Mouse (Mus musculus) skeletal muscle tissue, adult 2 months (tissue): Measurements from ENCODE around the gene Cops7b.

ENCODE experiments used
- DNase-seq: peaks from one replicate; pipeline ENCODE4 v3.0.0-alpha.2; 2012; ENCODE audit warnings: low read depth, low spot score

The Cops7b gene

DNA sequence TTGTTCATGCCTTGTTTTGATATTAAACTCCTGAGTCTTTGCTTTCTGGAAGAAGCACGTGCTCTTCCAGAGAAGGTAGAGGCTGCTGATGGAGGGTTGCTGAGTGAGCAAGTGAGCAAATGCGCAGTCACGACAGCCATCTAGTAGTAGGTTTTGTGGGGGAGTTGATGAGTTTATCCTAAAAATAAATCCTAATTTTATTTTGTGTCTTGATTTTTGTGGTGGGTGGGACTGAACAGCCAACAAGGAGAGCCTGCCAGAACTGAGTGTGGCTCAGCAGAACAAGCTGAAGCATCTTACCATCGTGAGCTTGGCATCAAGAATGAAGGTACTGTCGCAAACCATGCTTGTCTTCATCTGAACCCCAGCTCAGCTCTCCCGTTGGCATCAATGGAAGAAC lies 13.8 kb downstream of the Cops7b start:
- DNase-seq = no peak

DNA sequence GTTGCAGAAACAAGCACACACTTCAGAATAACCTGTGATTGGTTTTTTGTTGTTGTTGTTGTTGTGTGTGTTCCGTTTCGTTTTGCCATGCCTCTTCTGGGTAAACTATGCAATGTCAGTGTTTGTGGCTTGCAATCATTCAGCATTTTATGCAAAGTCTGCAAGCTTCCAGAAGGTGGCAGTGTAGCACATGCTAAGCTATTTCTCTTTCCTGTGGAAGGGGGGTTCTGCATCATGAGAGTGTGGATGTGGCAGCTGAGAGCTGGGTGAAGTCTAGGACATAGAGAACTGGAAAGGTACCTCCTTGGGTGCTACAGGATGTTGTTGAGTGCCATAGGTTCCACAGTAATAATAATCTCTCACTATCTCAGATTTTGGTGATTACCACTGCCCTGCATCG lies 15.8 kb downstream of the Cops7b start:
- no peak for DNase-seq

DNA sequence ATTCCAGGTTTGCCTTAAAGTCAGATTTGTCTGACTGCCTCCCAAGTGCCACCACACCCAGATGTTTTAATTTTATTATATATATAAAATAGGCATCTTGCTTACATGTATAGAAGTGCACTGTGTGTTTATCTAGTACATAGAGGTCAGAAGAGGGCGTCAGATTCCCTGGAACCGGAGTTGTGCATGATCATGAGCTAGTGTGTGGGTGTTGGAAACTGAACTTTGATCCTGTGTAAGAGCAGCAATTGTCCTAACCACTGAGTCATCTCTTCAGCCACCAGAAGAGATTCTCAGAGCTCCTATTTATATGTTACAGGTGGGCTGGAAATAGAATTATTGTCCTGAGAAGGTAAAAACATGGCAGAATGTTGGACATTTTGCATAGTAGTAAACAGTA lies 17.4 kb downstream of the Cops7b start:
- no peak for DNase-seq

DNA sequence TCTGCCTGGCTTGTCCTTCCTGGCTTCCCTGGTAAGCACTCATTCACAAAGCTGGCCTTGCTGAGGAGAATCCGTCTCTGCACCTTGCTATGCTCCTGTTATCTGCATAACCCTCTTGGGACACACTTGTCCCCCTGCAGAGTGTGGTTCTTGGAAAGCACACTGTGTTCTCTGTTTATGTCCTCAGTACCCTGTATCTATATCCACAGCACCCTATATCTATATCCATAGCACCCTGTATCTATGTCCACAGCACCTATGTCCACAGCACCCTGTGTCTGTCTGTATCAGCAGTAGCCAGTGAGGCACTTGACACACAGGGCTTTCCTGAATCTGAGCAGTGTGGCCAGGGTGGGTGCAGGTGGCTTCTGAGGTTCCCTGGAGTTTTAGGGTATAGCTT lies 28.2 kb downstream of the Cops7b start:
- no peak for DNase-seq

DNA sequence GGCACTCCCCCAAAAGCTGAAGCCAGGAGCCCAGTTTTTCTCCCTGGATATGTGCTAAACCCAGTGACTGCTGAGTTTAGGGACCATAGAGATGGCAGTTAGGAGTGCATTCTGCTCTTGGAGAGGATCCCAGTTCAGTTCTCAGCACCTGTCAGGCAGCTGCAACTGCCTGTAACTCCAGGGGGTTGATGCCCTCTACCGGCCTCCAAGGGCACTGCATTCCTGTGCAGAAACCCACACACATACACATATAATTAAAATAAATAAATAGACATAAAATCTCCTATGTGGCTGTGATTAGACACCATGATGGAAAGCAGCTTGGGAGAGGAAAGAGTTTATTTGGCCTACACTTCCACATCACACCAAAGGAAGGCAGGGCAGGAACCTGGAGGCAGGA lies 29.4 kb downstream of the Cops7b start:
- no peak for DNase-seq

DNA sequence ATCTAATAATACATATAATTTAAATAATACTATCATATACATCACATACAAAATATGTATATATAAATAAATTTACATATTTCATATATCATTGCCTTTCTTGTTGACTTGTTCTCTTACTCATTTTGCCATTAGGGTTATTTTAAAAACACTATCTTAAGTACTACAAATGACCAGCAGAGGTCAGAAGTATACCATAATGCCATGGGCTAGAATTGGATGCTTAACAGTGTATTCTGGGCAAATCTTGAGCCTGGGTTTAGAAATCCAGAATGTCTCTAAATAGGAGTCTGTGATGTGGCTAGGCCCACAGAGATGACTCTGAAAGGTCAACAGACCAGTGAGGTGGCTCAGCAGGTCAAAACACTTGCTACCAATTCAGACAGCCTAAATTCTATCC lies 31.6 kb downstream of the Cops7b start:
- no peak for DNase-seq

DNA sequence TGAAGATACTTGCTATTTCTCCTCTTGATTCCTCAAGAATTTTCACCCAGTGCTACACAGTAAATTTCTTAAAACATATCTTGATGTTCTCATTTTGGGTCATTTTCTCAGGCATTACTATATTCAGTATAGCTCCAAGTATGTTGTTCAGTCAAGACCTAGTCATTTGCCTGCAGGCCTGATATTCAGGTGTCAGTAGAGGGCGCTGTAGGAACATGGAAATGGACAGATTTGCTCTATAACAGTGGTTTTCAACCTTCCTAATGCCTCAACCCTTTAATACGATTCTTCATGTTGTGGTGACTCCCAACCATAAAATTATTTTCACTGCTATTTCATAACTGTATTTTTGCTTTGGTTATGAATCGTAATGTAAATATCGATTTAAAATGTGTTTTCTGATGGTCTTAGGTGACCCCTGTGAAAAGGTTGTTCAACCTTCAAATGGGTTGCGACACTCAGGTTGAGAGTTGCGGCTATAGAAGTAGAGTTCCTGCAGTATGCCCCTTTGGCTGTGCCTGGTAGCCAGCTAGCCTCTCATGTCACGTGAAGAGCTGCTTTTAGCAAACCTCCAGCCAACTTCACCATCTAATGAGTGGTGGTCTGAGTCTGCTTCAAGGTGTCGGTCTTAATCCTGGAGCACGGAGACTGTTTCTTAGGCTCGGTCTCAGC lies 35.9 kb downstream of the Cops7b start:
- peak; percentile 43 for DNase-seq

DNA sequence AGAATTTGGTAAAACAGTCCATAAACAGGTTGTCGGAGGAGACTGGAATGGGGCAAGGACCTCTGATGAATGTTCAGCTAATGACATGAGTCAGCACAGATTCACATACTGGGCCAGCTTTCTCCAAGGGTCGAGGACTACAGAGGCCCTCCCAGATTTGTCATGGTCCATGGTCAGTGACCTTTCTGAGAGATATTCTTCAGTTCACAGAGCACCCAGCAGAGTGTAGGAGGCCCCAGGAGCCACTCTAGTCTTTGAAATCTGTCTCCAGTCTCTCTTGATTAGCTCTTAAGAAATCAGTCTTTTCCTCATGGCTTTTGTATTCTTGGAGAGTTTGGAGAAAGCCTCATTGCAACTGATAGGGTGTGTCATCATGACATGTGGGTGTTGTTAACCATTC lies 39.6 kb downstream of the Cops7b start:
- DNase-seq = no peak

DNA sequence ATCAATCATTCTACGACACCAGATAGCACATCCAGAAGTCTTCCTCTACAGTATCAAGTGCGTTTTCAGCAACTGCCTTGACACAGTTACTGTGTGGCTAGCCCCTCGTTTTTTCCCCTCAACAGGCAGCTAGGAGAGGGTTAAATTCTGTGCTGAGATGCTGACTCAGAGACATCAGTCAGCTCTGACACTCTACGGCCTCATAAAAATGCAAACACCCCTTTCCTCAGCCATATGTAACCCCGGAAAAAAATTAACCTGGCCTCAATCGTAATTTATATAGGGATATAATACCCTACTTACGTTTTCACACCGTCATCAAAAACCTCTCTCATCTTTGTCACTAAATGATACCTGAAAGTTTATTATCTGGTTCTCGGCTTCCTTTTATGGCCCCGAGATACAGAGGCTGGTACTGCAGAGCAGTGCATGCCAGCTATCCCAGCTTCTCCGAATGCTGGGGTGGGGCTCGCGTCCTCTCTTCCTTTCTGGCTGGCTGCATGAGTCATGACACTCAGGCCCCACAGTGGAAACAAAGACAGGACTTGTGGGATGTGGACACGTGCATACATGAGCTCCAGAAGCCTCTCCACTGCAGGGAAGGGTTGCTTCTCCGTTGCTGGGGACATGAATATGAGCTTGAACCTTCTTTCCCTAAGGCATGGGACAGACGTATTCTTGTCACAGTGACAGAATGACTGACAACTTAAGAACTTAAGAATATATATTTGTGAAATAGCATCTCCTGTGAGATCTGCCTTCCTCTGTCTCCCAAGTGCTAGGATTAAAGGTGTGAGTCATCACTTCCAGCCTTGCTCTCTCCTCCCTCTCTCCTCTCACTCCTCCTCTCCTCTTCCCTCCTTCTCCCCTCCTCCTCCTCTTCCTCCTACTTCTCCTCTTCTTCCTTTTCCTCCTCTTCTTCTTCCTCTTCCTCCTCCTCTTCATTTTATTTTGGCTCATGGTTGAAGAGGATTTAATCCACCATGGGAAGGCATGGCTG lies 40.6 kb downstream of the Cops7b start:
- no peak for DNase-seq

DNA sequence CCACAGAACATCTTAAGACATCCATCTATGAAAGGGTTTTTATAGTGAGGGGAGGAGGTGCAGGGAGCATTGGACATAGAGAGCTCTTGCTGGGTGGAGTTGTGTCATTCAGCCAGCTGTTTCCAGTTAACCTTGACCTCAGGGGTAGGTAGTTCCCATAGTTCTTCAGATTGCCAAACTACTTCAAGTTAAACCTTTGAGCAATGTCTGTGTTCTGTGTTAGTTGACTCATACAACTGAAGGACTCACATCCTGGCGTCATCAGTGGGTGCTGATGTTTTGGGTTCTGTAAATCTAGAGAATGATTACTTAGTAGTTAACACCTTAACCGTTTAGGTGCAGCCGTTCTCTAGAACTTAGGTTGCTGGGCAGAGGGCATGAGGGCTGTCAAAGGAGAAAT lies 45.6 kb downstream of the Cops7b start:
- no peak for DNase-seq

DNA sequence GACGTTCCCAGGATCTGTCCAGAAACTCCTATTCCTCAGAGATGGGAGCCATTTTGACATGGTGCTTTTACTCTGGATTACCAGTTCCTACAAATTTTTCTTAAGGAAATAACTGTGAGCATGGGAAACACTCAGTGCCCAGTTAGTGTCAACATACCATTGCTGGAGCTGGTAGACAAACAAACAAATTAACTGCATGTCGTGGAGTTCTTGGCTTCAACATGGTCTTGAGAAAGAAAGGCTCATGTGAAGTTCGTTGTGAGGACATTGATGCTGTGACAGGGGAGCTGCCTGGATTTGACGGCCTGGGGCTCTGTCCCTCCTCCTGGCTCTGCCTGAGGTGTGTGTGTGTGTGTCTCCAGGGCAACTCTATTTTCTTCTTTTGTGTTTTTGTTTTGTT lies 47.2 kb downstream of the Cops7b start:
- no peak for DNase-seq

DNA sequence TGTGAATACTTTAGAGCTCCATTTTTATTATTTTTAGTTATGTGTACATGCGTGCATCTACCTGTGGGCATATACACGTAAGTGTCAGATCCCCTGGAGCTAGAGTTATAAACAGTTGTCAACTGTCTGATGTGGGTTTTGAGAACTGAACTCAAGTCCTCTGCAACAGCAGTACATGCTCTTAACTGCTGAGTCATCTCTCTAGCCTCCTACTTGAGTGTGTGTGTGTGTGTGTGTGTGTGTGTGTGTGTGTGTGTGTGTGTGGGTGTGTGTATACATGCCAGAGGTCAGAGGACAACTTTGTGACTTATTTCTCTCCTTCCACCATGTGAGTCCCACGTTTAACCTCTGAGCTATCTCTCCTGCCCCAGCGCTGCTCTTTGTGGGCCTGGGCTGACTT lies 47.8 kb downstream of the Cops7b start:
- no peak for DNase-seq

DNA sequence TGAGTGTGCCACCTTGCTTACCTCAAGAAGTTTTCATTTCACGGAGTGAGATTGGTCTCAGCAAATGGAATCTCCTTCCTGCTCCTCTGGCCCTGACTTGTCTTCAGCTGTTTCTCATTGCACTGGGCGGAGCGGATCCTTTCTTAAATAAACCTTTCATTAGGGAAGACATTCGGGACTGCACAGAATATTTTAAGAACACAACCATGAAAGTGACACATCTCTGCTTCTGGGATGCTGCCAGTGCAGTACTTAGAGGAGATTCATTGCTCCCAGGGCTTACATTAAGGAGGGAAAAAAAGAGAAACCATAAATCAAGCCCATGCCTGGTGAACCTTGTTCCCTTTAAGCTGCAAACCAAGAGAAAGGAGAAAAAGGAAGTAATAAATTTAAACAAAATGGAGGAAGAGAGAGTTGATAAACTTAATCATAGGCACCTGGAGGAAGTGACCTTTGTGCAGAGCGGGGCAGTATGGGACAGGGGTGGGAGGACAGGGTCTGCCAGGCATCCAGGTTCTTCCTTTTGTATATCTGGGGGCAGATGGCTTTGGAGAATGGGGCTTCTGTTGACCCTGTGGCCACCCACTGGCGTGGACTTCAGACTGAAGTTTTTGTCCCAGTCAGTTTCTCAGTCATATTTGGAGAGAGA lies 50.2 kb downstream of the Cops7b start:
- DNase-seq = no peak

DNA sequence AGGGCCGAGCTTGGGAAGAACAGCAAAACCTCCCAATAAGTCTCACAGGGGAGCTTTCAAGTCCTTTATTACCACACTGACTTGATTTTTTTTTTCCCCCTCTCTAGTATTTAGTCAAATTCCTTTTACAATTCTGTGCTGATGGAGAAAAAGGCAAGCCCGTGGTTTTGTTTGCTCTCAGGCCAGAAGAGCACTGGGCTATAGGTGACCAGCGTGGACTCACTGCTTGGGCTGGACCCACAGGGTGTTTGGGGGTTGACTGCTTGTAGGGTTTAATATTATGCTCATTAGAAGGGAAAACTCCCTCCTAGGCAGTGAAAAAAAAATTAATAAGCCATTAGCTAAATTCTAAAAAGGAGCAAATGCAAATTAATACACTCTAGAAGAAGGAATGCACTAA lies 50.7 kb downstream of the Cops7b start:
- no peak for DNase-seq

DNA sequence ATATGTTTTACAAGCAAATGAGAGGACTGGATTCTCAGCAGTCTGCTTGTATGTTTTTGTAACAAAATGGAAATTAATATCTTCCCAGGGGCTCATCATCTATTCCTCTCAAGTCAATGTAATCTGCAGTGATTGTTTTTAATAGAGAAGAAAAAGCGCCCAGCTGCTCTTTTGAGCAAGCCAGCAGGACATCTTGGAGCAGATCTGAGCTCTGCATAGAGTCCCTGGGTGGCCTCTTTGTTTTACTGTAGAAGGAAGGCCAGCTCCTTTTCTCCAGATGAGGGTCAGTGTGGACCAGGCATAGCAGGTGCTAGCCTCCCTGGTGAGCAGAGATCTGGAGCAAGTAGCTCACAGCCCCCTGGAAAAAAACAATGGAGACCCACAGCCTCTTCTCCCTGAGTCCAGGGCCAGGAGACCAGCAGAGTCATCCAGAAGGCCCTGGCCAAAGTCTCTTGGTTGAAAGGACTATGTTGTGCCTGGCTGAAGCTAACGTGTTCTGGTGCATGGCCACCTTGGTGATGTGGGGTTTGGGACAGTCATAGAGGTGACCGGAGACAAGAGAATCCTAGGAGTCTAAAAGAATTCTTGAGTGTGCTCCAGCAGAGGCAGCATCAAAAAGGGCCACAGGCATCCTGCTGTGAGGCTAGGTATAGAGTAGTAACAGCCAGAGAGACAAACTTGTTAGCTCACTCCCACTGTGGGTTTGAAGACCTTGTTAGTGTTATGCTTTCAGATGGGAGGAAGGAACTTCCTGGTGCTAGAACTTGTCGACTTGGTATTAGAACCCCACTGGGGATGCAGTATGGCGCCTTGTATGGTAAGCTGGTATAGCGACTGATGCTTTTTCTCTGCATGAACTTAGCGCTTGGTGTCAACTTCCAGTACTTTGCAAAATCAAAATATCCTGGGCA lies 51.4 kb downstream of the Cops7b start:
- DNase-seq = no peak

DNA sequence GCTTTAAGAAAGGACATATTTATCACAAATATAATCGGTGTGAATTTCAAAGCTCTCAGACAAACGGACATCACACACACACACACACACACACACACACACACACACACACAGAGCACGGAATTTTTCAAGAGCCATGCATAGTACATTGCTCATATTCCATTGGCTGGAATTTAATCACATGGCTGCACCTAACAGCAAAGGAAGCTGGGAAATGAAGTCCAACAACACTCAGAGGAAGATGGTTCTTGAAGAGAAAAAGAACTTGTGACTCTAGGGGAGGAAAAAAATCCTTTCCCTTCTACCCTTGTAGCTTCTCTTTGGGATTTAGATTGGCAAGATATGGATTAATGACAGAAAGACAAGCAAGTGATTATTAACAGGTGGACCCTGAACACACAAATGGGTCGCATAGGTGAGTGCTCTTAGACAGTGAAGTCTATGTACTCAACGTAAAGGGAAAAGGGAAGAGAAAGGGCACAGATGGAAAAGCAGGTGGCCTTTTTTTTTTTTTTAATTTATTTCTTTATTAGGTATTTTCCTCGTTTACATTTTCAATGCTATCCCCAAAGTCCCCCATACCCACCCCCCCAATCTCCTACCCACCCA lies 52.2 kb downstream of the Cops7b start:
- no peak for DNase-seq

DNA sequence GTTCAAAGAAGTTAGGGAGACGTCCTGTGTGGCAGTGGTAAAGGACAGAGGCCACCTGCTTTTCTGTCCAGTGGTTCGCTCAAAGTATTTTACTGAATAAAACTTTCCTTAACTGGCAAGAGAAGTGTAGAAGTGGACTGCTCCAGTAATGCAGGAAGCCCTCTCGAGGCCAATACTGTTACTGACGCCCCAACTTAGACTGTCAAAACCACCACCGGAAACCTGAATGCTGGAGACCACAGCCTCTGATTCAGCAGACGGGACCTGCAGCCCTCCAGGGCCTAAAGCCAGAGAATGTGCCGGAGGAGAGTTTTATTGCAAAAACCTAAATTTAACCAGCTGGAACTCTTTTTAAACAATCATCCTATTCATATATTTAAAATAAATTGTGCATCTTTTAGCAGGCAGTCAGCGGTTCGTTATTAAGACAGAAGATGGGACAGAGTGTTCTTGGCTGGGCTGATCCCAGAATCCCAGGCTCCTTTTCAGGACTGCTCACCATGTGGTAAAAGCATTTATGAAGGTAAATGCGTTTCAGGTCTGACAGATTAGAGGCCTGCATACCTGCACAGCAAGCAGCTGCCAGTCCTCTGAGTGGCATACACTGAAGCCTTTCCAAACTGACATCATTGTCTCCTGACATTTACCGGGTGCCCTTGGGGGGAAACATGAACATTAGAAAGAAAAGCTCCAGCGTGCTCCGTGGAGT lies 60.6 kb downstream of the Cops7b start:
- no peak for DNase-seq

DNA sequence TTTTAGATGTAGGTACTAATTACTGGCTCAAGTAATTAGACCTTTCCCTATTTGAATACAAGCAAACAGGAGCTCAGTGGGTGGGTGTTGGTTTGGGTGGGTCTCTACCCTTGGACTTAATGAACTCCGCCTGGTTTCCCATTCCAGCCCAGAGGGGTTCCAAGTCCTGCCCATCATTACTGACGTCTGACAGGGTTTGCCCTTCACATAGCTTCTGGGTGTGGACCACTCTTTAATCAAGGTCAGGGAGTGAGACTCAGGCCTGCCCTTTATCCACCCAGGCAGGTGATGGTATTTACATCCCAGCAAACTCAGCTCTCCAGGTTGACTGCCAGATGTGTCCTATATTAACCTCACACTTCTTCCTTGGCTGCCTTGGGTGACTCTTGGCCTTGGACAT lies 64.8 kb downstream of the Cops7b start:
- DNase-seq = no peak

DNA sequence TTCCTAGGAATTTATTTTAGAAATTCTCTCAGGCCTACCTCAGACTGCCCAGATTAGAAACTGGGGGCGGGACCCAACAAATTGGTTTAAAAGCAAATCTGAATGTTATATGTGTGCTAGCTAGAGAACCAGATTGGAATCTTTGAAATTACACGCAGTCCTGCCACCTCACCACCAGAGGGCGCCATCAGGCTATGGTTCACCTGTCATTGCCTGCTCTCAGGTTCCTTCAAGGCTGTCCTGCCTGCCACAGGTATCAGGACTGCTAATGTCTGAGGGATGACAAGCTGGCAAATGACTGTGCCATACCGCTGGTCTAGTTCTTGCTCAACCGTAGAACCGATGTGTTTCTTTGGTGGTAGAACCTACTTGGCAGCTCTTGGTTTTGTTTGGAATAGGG lies 67.6 kb downstream of the Cops7b start:
- no peak for DNase-seq

DNA sequence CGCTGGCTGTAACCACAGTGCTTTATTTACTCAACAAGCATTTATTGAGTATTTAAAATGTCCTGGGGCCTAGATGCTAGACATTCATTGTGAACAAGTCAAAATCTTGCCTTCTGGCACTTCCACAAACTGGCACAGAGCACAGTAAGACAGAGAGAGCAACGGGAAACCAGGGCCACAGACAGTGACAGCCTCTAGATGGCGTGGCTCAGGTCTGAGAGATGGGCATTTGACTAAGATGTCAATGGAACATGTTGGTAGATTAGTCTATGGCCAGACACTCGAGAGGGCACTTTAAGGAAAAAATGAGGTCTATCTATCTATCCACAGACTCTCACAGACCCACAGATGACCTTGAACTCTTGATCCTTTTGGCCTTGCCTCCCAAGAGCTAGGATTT lies 70.0 kb downstream of the Cops7b start:
- no peak for DNase-seq
